Mouse (Mus musculus): Measurements from ENCODE around the gene Trabd2b. TPM values are rescaled to one million over a fixed set of nuclear protein-coding genes. Genes with fewer than 3 reads are reported as not detected.

Gene Trabd2b
- polyA plus RNA-seq, 1 experiment from 2014 or later: 1.6 TPM

Other genes starting within 250 kb of the Trabd2b start
- not detected in 2 replicates for gene Skint11, start 243.3 kb upstream of the Trabd2b start, polyA plus RNA-seq (2016; fragmentation: Nextera tagmentation; extraction: Ambion mirVana)

All from embryonic facial prominence, embryonic 12.5 days (tissue).